Mouse (Mus musculus): Measurements from ENCODE around the gene Kantr.
"Not testable (repeated sequence)": the region's sequence is repeated elsewhere in the genome, so short reads cannot be mapped to it uniquely, and the experiment has no call there.

Gene Kantr

GRCm38 (mm10) chrX:152326996-152327688 lies at the start of gene Kantr:
Gene Kantr (minus strand): TSS chrX:152327495.
- DNase-seq = peak; percentile 87 to 89

GRCm38 (mm10) chrX:152368397-152369273 lies 41.3 kb upstream of the Kantr start, which contains the start of gene Gpr173:
Gene Gpr173 (minus strand): TSS chrX:152368704.
- peak; percentile 84 to 88 for DNase-seq

GRCm38 (mm10) chrX:152368054-152368396 lies 40.7 kb upstream of the Kantr start:
- no peak for DNase-seq

- DNase-seq = peak; percentile 90 to 92
Measured at GRCm38 (mm10) chrX:152366418-152366817, 39.1 kb upstream of the Kantr start.

- peak; percentile 48 to 66 for DNase-seq
Measured at GRCm38 (mm10) chrX:152352553-152353153, 25.4 kb upstream of the Kantr start.

- DNase-seq = peak; percentile 90 to 92
Measured at GRCm38 (mm10) chrX:152347041-152347440, 19.7 kb upstream of the Kantr start.

GRCm38 (mm10) chrX:152346587-152346986 lies 19.3 kb upstream of the Kantr start:
- DNase-seq = peak; percentile 85 to 89

- DNase-seq = no peak
Measured at GRCm38 (mm10) chrX:152342903-152343302, 15.6 kb upstream of the Kantr start.

GRCm38 (mm10) chrX:152342358-152342901 lies 15.1 kb upstream of the Kantr start, which contains the start of gene Tspyl2:
Gene Tspyl2 (minus strand): TSS chrX:152342425.
- DNase-seq = peak; percentile 97 to 98

- DNase-seq = peak; percentile 32 to 42
Measured at GRCm38 (mm10) chrX:152341496-152341895, 14.2 kb upstream of the Kantr start.

GRCm38 (mm10) chrX:152336546-152337332 lies 9.4 kb upstream of the Kantr start:
- DNase-seq = peak; percentile 90 to 92

GRCm38 (mm10) chrX:152336123-152336522 lies 8.8 kb upstream of the Kantr start:
- DNase-seq = peak in 1 of 2 experiments; percentile 10

- DNase-seq = not testable (repeated sequence)
Measured at GRCm38 (mm10) chrX:152329400-152329799, 2.1 kb upstream of the Kantr start.

GRCm38 (mm10) chrX:152327689-152328052 lies 376 bp upstream of the Kantr start:
- DNase-seq = no peak

GRCm38 (mm10) chrX:152323584-152323983 lies 3.7 kb downstream of the Kantr start:
- peak in 1 of 2 experiments; percentile 41 for DNase-seq

GRCm38 (mm10) chrX:152322776-152323175 lies 4.5 kb downstream of the Kantr start:
- no peak for DNase-seq

GRCm38 (mm10) chrX:152320535-152320934 lies 6.8 kb downstream of the Kantr start:
- DNase-seq = no peak

- peak; percentile 29 to 52 for DNase-seq
Measured at GRCm38 (mm10) chrX:152307942-152308341, 19.4 kb downstream of the Kantr start.

GRCm38 (mm10) chrX:152307371-152307770 lies 19.9 kb downstream of the Kantr start:
- no peak for DNase-seq

- no peak for DNase-seq
Measured at GRCm38 (mm10) chrX:152306224-152306623, 21.1 kb downstream of the Kantr start.

GRCm38 (mm10) chrX:152287026-152287425 lies 40.3 kb downstream of the Kantr start:
- DNase-seq = not testable (repeated sequence)

GRCm38 (mm10) chrX:152284746-152285145 lies 42.5 kb downstream of the Kantr start:
- no peak for DNase-seq

Data from cerebellum, postnatal 10 days (tissue).